Mouse (Mus musculus): Measurements from ENCODE around the gene Clec4b2. TPM values are rescaled to one million over a fixed set of nuclear protein-coding genes. Genes with fewer than 3 reads are reported as not detected.
"Not testable (repeated sequence)": the region's sequence is repeated elsewhere in the genome, so short reads cannot be mapped to it uniquely, and the experiment has no call there.

Clec4b2 gene
- polyA plus RNA-seq, 1 experiment = not detected

GRCm38 (mm10) chr6:123211726-123212125 is 39.0 kb downstream of the Clec4b2 start:
- H3K27ac ChIP-seq (ENCODE audit: insufficient read depth, low read length) = no peak overlapping the region
- TF ChIP-seq CTCF (IDR thresholded peaks at IDR 0.05; ENCODE audit: extremely low read depth, insufficient read depth, low read length) (no peak), POLR2A (IDR thresholded peaks at IDR 0.05; ENCODE audit: extremely low read depth, insufficient read depth, low read length) (no peak)
- H3K4me1 ChIP-seq (ENCODE audit: control insufficient read depth, insufficient read depth, low read length) = no peaks in the 10 kb centered on the region
- H3K4me3 ChIP-seq (ENCODE audit: insufficient read depth, low read length) = no peak overlapping the region

GRCm38 (mm10) chr6:123227519-123228166 is 55.0 kb downstream of the Clec4b2 start:
- H3K4me3 ChIP-seq (ENCODE audit: insufficient read depth, low read length) = no peak overlapping the region
- TF ChIP-seq POLR2A (IDR thresholded peaks at IDR 0.05; ENCODE audit: extremely low read depth, insufficient read depth, low read length) (no peak), CTCF (IDR thresholded peaks at IDR 0.05; ENCODE audit: extremely low read depth, insufficient read depth, low read length) (no peak)
- H3K4me1 ChIP-seq (ENCODE audit: control insufficient read depth, insufficient read depth, low read length) = no peaks in the 10 kb centered on the region
- no peak overlapping the region for H3K27ac ChIP-seq (ENCODE audit: insufficient read depth, low read length)

GRCm38 (mm10) chr6:123229644-123230043 is 57.0 kb downstream of the Clec4b2 start, which contains the start of gene Clec4n:
Clec4n (plus strand) TSS chr6:123229843.
- H3K27ac ChIP-seq (ENCODE audit: insufficient read depth, low read length) = no peak within 1 kb of the TSS
- no peaks in the 10 kb centered on the region for H3K4me1 ChIP-seq (ENCODE audit: control insufficient read depth, insufficient read depth, low read length)
- TF ChIP-seq CTCF (IDR thresholded peaks at IDR 0.05; ENCODE audit: extremely low read depth, insufficient read depth, low read length) (no peak), POLR2A (IDR thresholded peaks at IDR 0.05; ENCODE audit: extremely low read depth, insufficient read depth, low read length) (no peak)
- no peak within 1 kb of the TSS for H3K4me3 ChIP-seq (ENCODE audit: insufficient read depth, low read length)

- Histone ChIP-seq H3K27ac (ENCODE audit: insufficient read depth, low read length) (no peak overlapping the region), H3K4me1 (ENCODE audit: control insufficient read depth, insufficient read depth, low read length) (no peaks in the 10 kb centered on the region), H3K4me3 (ENCODE audit: insufficient read depth, low read length) (no peak overlapping the region)
- no peak for TF ChIP-seq CTCF (IDR thresholded peaks at IDR 0.05; ENCODE audit: extremely low read depth, insufficient read depth, low read length)
- TF ChIP-seq POLR2A (IDR thresholded peaks at IDR 0.05; ENCODE audit: extremely low read depth, insufficient read depth, low read length) = no peak
Observed at GRCm38 (mm10) chr6:123231149-123231548, 58.5 kb downstream of the Clec4b2 start.

- Histone ChIP-seq H3K27ac (ENCODE audit: insufficient read depth, low read length) (no peak overlapping the region), H3K4me3 (ENCODE audit: insufficient read depth, low read length) (no peak overlapping the region), H3K4me1 (ENCODE audit: control insufficient read depth, insufficient read depth, low read length) (no peaks in the 10 kb centered on the region)
- no peak for TF ChIP-seq CTCF (IDR thresholded peaks at IDR 0.05; ENCODE audit: extremely low read depth, insufficient read depth, low read length)
- no peak for TF ChIP-seq POLR2A (IDR thresholded peaks at IDR 0.05; ENCODE audit: extremely low read depth, insufficient read depth, low read length)
Observed at GRCm38 (mm10) chr6:123237582-123237981, 64.9 kb downstream of the Clec4b2 start.

- Histone ChIP-seq H3K4me3 (ENCODE audit: insufficient read depth, low read length) (no peak overlapping the region), H3K27ac (ENCODE audit: insufficient read depth, low read length) (no peak overlapping the region), H3K4me1 (ENCODE audit: control insufficient read depth, insufficient read depth, low read length) (no peaks in the 10 kb centered on the region)
- TF ChIP-seq CTCF (IDR thresholded peaks at IDR 0.05; ENCODE audit: extremely low read depth, insufficient read depth, low read length) = no peak
- TF ChIP-seq POLR2A (IDR thresholded peaks at IDR 0.05; ENCODE audit: extremely low read depth, insufficient read depth, low read length) = no peak
Observed at GRCm38 (mm10) chr6:123244201-123244600, 71.5 kb downstream of the Clec4b2 start.

- H3K27ac ChIP-seq (ENCODE audit: insufficient read depth, low read length); H3K4me1 ChIP-seq (ENCODE audit: control insufficient read depth, insufficient read depth, low read length): not testable (repeated sequence)
Observed at GRCm38 (mm10) chr6:123248862-123249261, 76.2 kb downstream of the Clec4b2 start.

GRCm38 (mm10) chr6:123252735-123253134 is 80.0 kb downstream of the Clec4b2 start:
- no peak for TF ChIP-seq POLR2A (IDR thresholded peaks at IDR 0.05; ENCODE audit: extremely low read depth, insufficient read depth, low read length)
- no peak for TF ChIP-seq CTCF (IDR thresholded peaks at IDR 0.05; ENCODE audit: extremely low read depth, insufficient read depth, low read length)
- Histone ChIP-seq H3K27ac (ENCODE audit: insufficient read depth, low read length) (no peak overlapping the region), H3K4me1 (ENCODE audit: control insufficient read depth, insufficient read depth, low read length) (no peaks in the 10 kb centered on the region), H3K4me3 (ENCODE audit: insufficient read depth, low read length) (no peak overlapping the region)

More at GRCm38 (mm10) chr6:123248862-123249261, 76.2 kb downstream of the Clec4b2 start:
- not testable (repeated sequence) for H3K4me3 ChIP-seq (ENCODE audit: insufficient read depth, low read length)

Other genes with a start within 250 kb of the Clec4b2 start
- gene Clec4a3, start 220.4 kb upstream of the Clec4b2 start, polyA plus RNA-seq (2012; rRNA removed) = 0.65 and 0.74 TPM in 2 replicates
- gene Clec4a4, start 182.5 kb upstream of the Clec4b2 start, polyA plus RNA-seq (2012; rRNA removed) = not detected in 2 replicates
- gene Clec4b1, start 122.9 kb upstream of the Clec4b2 start, polyA plus RNA-seq (2012; rRNA removed) = not detected in 2 replicates
- 1.4 and 1.9 TPM in 2 replicates for gene Clec4a2, start 66.5 kb upstream of the Clec4b2 start, polyA plus RNA-seq (2012; rRNA removed)
- gene Clec4n, start 57.0 kb downstream of the Clec4b2 start, polyA plus RNA-seq (2012; rRNA removed) = 0.25 and 0.51 TPM in 2 replicates
- not detected in 2 replicates for gene Clec4d, start 89.2 kb downstream of the Clec4b2 start, polyA plus RNA-seq (2012; rRNA removed)
- gene Clec4e, start 117.0 kb downstream of the Clec4b2 start, polyA plus RNA-seq (2012; rRNA removed) = not detected in 2 replicates
- not detected in 2 replicates for gene Vmn2r19, start 135.4 kb downstream of the Clec4b2 start, polyA plus RNA-seq (2012; rRNA removed)
- not detected in 2 replicates for gene Vmn2r20, start 245.2 kb downstream of the Clec4b2 start, polyA plus RNA-seq (2012; rRNA removed)

Data from cortical plate, adult 2 months (tissue).